Mouse (Mus musculus) neural tube, embryonic 13.5 days (tissue): ENCODE data around the gene Cpne8. TPM values are rescaled to one million over a fixed set of nuclear protein-coding genes. Genes with fewer than 3 reads are reported as not detected.
"Not testable (repeated sequence)": the region's sequence is repeated elsewhere in the genome, so short reads cannot be mapped to it uniquely, and the experiment has no call there.

Source experiments
- ATAC-seq: fragments of 200-750 bp; cut with Nextera tagmentation; 2 replicates; pipeline ENCODE4 v1.8.0; 2017; ENCODE audit warnings: low read depth, mild to moderate bottlenecking, moderate TSS enrichment, moderate library complexity
- H3K27ac ChIP-seq: fragments of 300-500 bp; sonication (generic); replicated peaks from 2 replicates; pipeline ENCODE4 v1.5.1; 2015; ENCODE audit warnings: moderate library complexity, mild to moderate bottlenecking, inconsistent platforms
- H3K27me3 ChIP-seq: fragments of 300-500 bp; sonication (generic); 2 replicates; pipeline ENCODE4 v1.6.1; 2015; ENCODE audit warnings: mild to moderate bottlenecking, inconsistent platforms
- H3K36me3 ChIP-seq: fragments of 300-500 bp; sonication (generic); 2 replicates; pipeline ENCODE4 v1.6.1; 2015; ENCODE audit warnings: mild to moderate bottlenecking, inconsistent platforms
- H3K4me1 ChIP-seq: fragments of 300-500 bp; sonication (generic); replicated peaks from 2 replicates; pipeline ENCODE4 v1.6.1; 2015; ENCODE audit warnings: inconsistent platforms
- H3K4me2 ChIP-seq: fragments of 300-500 bp; sonication (generic); 2 replicates; pipeline ENCODE4 v1.6.1; 2015; ENCODE audit warnings: inconsistent platforms, mild to moderate bottlenecking, moderate library complexity
- H3K4me3 ChIP-seq: fragments of 300-500 bp; sonication (generic); 2 replicates; pipeline ENCODE4 v1.5.1; 2015; ENCODE audit warnings: mild to moderate bottlenecking, inconsistent platforms
- H3K9ac ChIP-seq: fragments of 300-500 bp; sonication (generic); 2 replicates; pipeline ENCODE4 v1.6.1; 2015; ENCODE audit warnings: moderate library complexity, mild to moderate bottlenecking, inconsistent platforms
- H3K9me3 ChIP-seq: fragments of 300-500 bp; sonication (generic); 2 replicates; pipeline ENCODE4 v1.6.1; 2016; ENCODE audit warnings: inconsistent platforms
- WGBS: fragments of 180-500 bp; shearing (Covaris S2); methylation state at CpG from one replicate; pipeline ENCODE4 v1.1.7; 2015; 5-methylcytosine and 5-hydroxymethylcytosine counted together
- polyA plus RNA-seq: library from polyadenylated mRNA; unstranded; fragments of >200 nt; fragmentation: Nextera tagmentation; extraction: Ambion mirVana; gene quantifications from 2 replicates; pipeline ENCODE4 v1.2.1, GENCODE M21; 2015

The Cpne8 gene
- polyA plus RNA-seq, 1 experiment from 2014 or later, result 11.8 TPM

- no peak for ATAC-seq
- 93% methylated on average over 3 of the region's 3 CpGs for WGBS
- Histone ChIP-seq H3K4me1 (no peaks in the 10 kb centered on the region), H3K27me3 (no peaks in the 10 kb centered on the region), H3K4me2 (no peak overlapping the region), H3K4me3 (no peak overlapping the region), H3K9me3 (no peaks in the 10 kb centered on the region), H3K27ac (no peak overlapping the region), H3K36me3 (no peaks in the 10 kb centered on the region), H3K9ac (no peak overlapping the region)
Observed at GRCm38 (mm10) chr15:90660723-90661122, 18.5 kb downstream of the Cpne8 start.

DNA sequence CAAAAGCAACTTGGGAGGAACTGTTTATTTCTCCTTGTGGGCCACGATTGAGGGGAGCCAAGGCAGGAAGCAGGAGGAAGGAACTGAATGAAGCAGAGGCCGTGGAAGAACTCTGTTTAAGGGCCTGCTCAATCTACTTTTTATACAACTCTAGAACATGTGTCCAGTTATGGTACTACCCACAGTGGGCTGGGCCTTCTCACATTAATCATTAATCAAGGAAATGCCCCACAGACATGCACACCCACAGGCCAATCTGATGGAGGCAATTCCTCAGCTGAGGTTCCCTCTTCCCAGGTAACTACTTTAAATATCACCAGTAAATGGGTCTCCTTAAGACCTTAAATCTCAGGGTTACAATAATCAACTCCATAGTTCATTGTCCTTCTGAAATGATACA lies 21.2 kb downstream of the Cpne8 start:
- Histone ChIP-seq H3K27ac (no peak overlapping the region), H3K4me2 (no peak overlapping the region), H3K27me3 (no peaks in the 10 kb centered on the region), H3K9me3 (no peaks in the 10 kb centered on the region), H3K9ac (no peak overlapping the region), H3K36me3 (no peaks in the 10 kb centered on the region), H3K4me3 (no peak overlapping the region), H3K4me1 (no peaks in the 10 kb centered on the region)
- WGBS, result 64% methylated on average over 2 of the region's 2 CpGs
- no peak for ATAC-seq

DNA sequence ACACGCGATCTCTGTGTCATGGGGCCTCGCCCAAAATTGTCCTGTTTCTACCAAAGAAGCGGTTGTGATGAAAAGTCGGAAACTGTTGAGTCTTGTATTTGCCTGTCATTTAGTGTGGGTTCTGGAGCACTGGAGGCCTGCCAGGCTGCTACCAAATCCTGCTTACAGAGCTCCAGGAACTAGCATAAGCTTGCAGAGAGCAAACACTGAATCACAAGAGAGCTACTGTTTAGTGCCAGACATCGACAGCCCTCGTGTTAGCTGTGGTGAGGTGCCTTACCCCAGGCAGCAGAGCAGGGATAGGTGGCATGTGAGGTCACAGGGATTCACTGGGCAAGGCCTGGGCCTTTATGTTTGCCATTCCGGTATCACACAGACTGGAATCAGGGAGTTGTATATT lies 22.7 kb downstream of the Cpne8 start:
- ATAC-seq, result no peak
- 84% methylated on average over 8 of the region's 8 CpGs for WGBS

DNA sequence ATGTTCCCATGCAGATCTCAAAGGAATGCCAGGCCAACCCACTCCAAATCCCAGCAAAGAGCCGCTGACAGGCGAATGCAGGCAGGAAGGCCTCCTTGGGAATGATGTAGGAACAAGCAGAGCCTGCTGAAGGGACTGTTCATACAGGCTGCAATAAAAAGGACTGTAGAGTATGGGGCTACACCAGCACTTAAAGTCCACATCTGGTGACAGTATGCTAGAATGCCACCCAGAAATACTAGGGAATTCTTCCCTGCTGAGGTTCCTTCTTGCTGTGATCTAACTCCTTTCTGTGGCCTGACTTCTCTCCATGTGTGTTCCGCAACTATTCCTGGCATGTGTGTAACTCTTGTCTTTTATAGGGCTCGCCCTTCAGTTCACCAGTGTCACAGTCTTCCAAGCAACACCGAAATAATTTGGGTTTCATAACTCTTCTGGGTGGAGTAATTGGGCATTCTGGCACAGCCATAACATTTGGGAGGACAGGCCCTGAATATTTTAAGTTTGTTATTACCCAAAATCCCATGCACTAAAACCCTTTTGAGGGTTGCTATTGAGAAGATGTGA lies 32.1 kb downstream of the Cpne8 start:
- Histone ChIP-seq H3K4me2 (no peak overlapping the region), H3K4me3 (no peak overlapping the region), H3K36me3 (no peaks in the 10 kb centered on the region), H3K4me1 (no peaks in the 10 kb centered on the region), H3K27ac (no peak overlapping the region), H3K9ac (no peak overlapping the region), H3K9me3 (0 out of 2 replicates have a peak, but pooled peaks cover 4% of the 10 kb centered on the region), H3K27me3 (no peaks in the 10 kb centered on the region)
- 83% methylated on average over 5 of the region's 5 CpGs for WGBS
- no peak for ATAC-seq

More for the DNA sequence above, 22.7 kb downstream of the Cpne8 start:
- H3K27ac ChIP-seq, result no peak overlapping the region
- no peaks in the 10 kb centered on the region for H3K36me3 ChIP-seq
- no peak overlapping the region for H3K4me2 ChIP-seq
- H3K9me3 ChIP-seq, result no peaks in the 10 kb centered on the region
- no peak overlapping the region for H3K9ac ChIP-seq
- no peaks in the 10 kb centered on the region for H3K4me1 ChIP-seq
- no peak overlapping the region for H3K4me3 ChIP-seq
- no peaks in the 10 kb centered on the region for H3K27me3 ChIP-seq

DNA sequence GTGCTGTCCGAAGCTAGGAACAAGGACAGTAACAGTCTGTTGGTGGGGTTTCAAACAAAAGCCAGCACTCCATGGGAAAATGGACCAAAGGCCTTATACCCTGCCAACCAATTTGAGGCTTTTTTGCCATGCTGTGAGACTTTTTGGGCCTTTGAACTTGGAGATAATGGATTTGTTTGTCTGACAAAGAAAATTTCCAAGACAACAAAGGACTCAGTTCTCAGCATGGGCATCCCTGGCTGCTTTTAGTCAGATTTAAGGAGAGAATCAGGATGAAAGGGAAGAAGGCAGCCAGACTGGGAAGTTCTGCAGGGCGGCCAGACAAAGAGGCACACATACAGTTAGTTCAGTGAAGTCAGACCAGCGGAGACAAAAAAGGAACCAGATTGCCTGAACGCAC lies 32.9 kb downstream of the Cpne8 start:
- ATAC-seq, result no peak
- Histone ChIP-seq H3K4me1 (no peaks in the 10 kb centered on the region), H3K27ac (no peak overlapping the region), H3K4me3 (no peak overlapping the region), H3K27me3 (no peaks in the 10 kb centered on the region), H3K9ac (no peak overlapping the region), H3K4me2 (no peak overlapping the region), H3K9me3 (0 out of 2 replicates have a peak, but pooled peaks cover 4% of the 10 kb centered on the region), H3K36me3 (no peaks in the 10 kb centered on the region)
- 35% methylated on average over 4 of the region's 4 CpGs for WGBS

DNA sequence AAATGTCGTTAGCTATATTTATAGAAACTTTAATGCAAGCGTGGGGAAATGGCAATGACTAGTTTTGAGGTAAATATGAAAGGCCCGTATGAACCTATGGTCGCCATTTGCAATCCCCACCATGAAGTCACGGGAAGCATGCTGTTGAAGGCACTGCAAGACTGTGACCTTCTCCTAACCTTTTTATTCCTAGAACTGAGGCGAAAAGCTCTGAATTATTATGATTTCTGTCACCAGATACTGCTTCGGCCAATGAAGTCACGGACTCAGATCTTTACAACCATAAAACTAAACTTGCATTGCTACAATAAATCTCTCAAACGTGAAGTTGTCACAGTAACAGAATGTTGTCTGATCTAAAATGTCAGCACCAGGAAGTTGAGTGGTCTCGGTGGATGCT lies 33.4 kb downstream of the Cpne8 start:
- H3K4me1 ChIP-seq, result no peaks in the 10 kb centered on the region
- no peaks in the 10 kb centered on the region for H3K36me3 ChIP-seq
- H3K27me3 ChIP-seq, result no peaks in the 10 kb centered on the region
- no peak for ATAC-seq
- H3K27ac ChIP-seq, result no peak overlapping the region
- 83% methylated on average over 10 of the region's 10 CpGs for WGBS
- H3K9me3 ChIP-seq, result 0 out of 2 replicates have a peak, but pooled peaks cover 4% of the 10 kb centered on the region
- no peak overlapping the region for H3K4me2 ChIP-seq
- H3K4me3 ChIP-seq, result no peak overlapping the region
- no peak overlapping the region for H3K9ac ChIP-seq

DNA sequence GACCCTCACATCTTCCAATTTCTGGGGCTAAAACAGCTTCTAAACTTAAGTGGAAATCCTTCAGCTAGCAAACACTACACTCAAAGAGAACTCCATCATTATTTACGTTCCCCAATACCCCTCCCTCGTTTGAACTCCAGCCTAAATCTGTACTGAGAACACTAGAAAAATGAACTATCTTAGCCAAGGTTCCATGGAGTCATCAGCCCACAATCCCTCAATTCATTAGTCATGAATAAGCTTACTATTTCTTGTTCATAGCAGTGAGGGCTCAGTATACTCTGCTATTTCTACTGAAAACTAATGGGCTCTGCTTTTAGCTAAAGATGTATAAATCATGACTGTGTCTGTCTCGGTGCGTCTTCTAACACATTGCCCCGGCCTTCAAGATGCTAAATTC lies 55.0 kb downstream of the Cpne8 start:
- Histone ChIP-seq H3K9me3 (no peaks in the 10 kb centered on the region), H3K4me1 (no peaks in the 10 kb centered on the region), H3K27me3 (no peaks in the 10 kb centered on the region), H3K27ac (no peak overlapping the region), H3K9ac (no peak overlapping the region), H3K4me2 (no peak overlapping the region), H3K36me3 (no peaks in the 10 kb centered on the region), H3K4me3 (no peak overlapping the region)
- 67% methylated on average over 5 of the region's 5 CpGs for WGBS
- ATAC-seq, result no peak

DNA sequence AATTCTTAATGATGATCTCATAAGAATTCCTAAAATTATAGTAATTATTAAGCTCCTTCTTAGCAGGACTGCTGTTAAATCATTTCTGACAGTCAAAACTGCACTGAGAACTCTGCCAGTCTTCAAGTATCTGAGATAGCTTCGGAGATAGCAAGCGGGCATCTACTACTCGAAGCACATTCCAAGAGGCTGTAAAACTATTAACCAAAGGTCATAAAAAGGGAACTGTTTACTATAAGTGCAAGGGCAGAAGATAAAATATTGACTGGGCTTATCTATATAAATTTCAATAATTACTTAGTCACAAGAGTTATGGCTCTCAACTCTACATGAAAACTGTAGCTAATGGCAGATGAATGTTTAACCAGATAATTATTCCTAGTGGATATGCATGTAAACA lies 57.2 kb downstream of the Cpne8 start:
- Histone ChIP-seq H3K9ac (no peak overlapping the region), H3K4me2 (no peak overlapping the region), H3K4me3 (no peak overlapping the region), H3K9me3 (no peaks in the 10 kb centered on the region), H3K27me3 (no peaks in the 10 kb centered on the region), H3K4me1 (no peaks in the 10 kb centered on the region), H3K27ac (no peak overlapping the region), H3K36me3 (no peaks in the 10 kb centered on the region)
- 69% methylated on average over 3 of the region's 3 CpGs for WGBS
- ATAC-seq, result no peak

GRCm38 (mm10) chr15:90619736-90620135 lies 59.5 kb downstream of the Cpne8 start:
- Histone ChIP-seq H3K4me2 (no peak overlapping the region), H3K27ac (no peak overlapping the region)

GRCm38 (mm10) chr15:90616116-90616798 lies 63.0 kb downstream of the Cpne8 start:
- WGBS, result 77% methylated on average over 8 of the region's 8 CpGs
- ATAC-seq, result no peak
- Histone ChIP-seq H3K9ac (no peak overlapping the region), H3K4me3 (no peak overlapping the region), H3K4me2 (no peak overlapping the region), H3K4me1 (no peaks in the 10 kb centered on the region), H3K36me3 (no peaks in the 10 kb centered on the region), H3K9me3 (no peaks in the 10 kb centered on the region), H3K27ac (no peak overlapping the region), H3K27me3 (no peaks in the 10 kb centered on the region)

More at GRCm38 (mm10) chr15:90619736-90620135, 59.5 kb downstream of the Cpne8 start:
- H3K9ac ChIP-seq, result no peak overlapping the region
- 75% methylated on average over 4 of the region's 4 CpGs for WGBS
- no peak for ATAC-seq
- H3K4me1 ChIP-seq, result no peaks in the 10 kb centered on the region
- H3K4me3 ChIP-seq, result no peak overlapping the region
- H3K9me3 ChIP-seq, result no peaks in the 10 kb centered on the region
- no peaks in the 10 kb centered on the region for H3K27me3 ChIP-seq
- H3K36me3 ChIP-seq, result no peaks in the 10 kb centered on the region

GRCm38 (mm10) chr15:90610767-90611166 lies 68.5 kb downstream of the Cpne8 start:
- H3K9ac ChIP-seq, H3K4me1 ChIP-seq, H3K4me2 ChIP-seq, H3K4me3 ChIP-seq, H3K9me3 ChIP-seq, H3K27ac ChIP-seq, H3K27me3 ChIP-seq, ATAC-seq, H3K36me3 ChIP-seq: not testable (repeated sequence)
- WGBS, result 67% methylated on average over 4 of the region's 4 CpGs

DNA sequence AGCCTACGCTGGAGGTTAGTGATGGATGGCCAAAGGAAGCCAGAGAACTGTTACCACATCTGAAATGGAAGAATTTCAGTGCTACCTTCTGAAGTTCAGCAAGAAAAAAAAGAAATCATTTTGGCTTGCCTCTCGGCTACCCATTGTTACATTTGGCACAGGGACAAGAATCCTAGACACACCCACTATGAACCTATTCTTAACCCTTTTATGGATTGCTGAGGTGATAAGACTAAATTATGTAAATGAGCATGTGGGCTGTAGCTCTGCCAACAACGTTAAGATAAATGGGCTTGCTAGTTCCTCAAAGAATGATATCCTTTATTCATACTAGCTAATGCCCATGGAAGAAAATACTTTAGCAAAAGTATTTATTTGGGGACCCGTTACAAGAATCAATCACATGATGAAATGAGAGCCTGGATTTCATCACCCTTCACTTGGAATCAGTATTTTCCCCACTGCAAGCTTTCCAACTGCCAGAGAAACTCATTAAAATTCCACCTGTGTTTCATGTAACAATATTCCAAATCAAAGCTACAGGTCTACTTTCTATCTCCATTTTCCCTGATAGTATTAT lies 69.3 kb downstream of the Cpne8 start:
- no peak overlapping the region for H3K4me3 ChIP-seq
- H3K9ac ChIP-seq, result no peak overlapping the region
- no peaks in the 10 kb centered on the region for H3K36me3 ChIP-seq
- no peaks in the 10 kb centered on the region for H3K9me3 ChIP-seq
- H3K4me2 ChIP-seq, result no peak overlapping the region
- no peak for ATAC-seq
- H3K27me3 ChIP-seq, result no peaks in the 10 kb centered on the region
- 58% methylated on average over 4 of the region's 4 CpGs for WGBS
- no peaks in the 10 kb centered on the region for H3K4me1 ChIP-seq
- H3K27ac ChIP-seq, result no peak overlapping the region
